Mouse (Mus musculus) heart, postnatal 14 days (tissue): ENCODE measurements at regions not wholly inside any gene's neighbourhood (a gene's known extent, or its start where the extent isn't known, plus 50 kb on each side); places are given as distances from the start of the nearest gene placed in this dataset.
"Not testable (repeated sequence)": the region's sequence is repeated elsewhere in the genome, so short reads cannot be mapped to it uniquely, and the experiment has no call there.

Source experiments
- DNase-seq, 2 experiments: peaks; one replicate each; pipeline ENCODE4 v3.0.0; 2021 to 2022
- intact Hi-C: fragments of 180-260 bp; cut with DNase I; formaldehyde crosslinking; loops from one replicate; pipeline ENCODE4 v1.15.1; 2025

- intact Hi-C loops = no loop called here
- DNase-seq = no peak
Observed at GRCm38 (mm10) chr4:84149149-84150050, 525.7 kb downstream of the Bnc2 start.

- intact Hi-C loops = no loop called here
- DNase-seq = no peak
Observed at GRCm38 (mm10) chr4:84150698-84151097, 524.4 kb downstream of the Bnc2 start.

- no peak for DNase-seq
- intact Hi-C loops = no loop called here
Observed at GRCm38 (mm10) chr4:84151247-84151646, 523.8 kb downstream of the Bnc2 start.

GRCm38 (mm10) chr4:84151971-84152450 is 523.1 kb downstream of the Bnc2 start:
- no peak for DNase-seq
- intact Hi-C loops = no loop called here

- DNase-seq = no peak
Observed at GRCm38 (mm10) chr4:84153571-84153970, 521.5 kb downstream of the Bnc2 start.

GRCm38 (mm10) chr4:84157911-84158647 is 517.0 kb downstream of the Bnc2 start:
- intact Hi-C loops = no loop called here
- no peak for DNase-seq

More at GRCm38 (mm10) chr4:84153571-84153970, 521.5 kb downstream of the Bnc2 start:
- intact Hi-C loops = no loop called here

- no peak for DNase-seq
- intact Hi-C loops = no loop called here
Observed at GRCm38 (mm10) chr4:84163362-84163761, 511.7 kb downstream of the Bnc2 start.

GRCm38 (mm10) chr4:84165256-84165655 is 509.8 kb downstream of the Bnc2 start:
- no peak for DNase-seq
- intact Hi-C loops = no loop called here

GRCm38 (mm10) chr4:84172841-84173240 is 502.2 kb downstream of the Bnc2 start:
- no peak for DNase-seq
- intact Hi-C loops = no loop called here

GRCm38 (mm10) chr4:84173441-84173840 is 501.6 kb downstream of the Bnc2 start:
- DNase-seq = no peak
- intact Hi-C loops = no loop called here

GRCm38 (mm10) chr4:84176457-84176856 is 498.6 kb downstream of the Bnc2 start:
- DNase-seq, intact Hi-C loops: not testable (repeated sequence)

GRCm38 (mm10) chr4:84177827-84178226 is 497.2 kb downstream of the Bnc2 start:
- intact Hi-C loops = no loop called here
- DNase-seq = no peak

- intact Hi-C loops = no loop called here
Observed at GRCm38 (mm10) chr4:84184436-84184835, 490.6 kb downstream of the Bnc2 start.

GRCm38 (mm10) chr4:84184844-84185243 is 490.2 kb downstream of the Bnc2 start:
- intact Hi-C loops = no loop called here
- no peak for DNase-seq

More at GRCm38 (mm10) chr4:84184436-84184835, 490.6 kb downstream of the Bnc2 start:
- no peak for DNase-seq

- DNase-seq = no peak
Observed at GRCm38 (mm10) chr4:84189315-84189714, 485.8 kb downstream of the Bnc2 start.

GRCm38 (mm10) chr4:84191303-84191702 is 483.8 kb downstream of the Bnc2 start:
- no peak for DNase-seq
- intact Hi-C loops = no loop called here

More at GRCm38 (mm10) chr4:84189315-84189714, 485.8 kb downstream of the Bnc2 start:
- intact Hi-C loops = no loop called here

- intact Hi-C loops = no loop called here
- DNase-seq = peak in 1 of 2 experiments; percentile 21
Observed at GRCm38 (mm10) chr4:84192301-84192700, 482.8 kb downstream of the Bnc2 start.

- intact Hi-C loops = no loop called here
- no peak for DNase-seq
Observed at GRCm38 (mm10) chr4:84196732-84197131, 478.3 kb downstream of the Bnc2 start.

GRCm38 (mm10) chr4:84198176-84198575 is 476.9 kb downstream of the Bnc2 start:
- intact Hi-C loops = no loop called here
- DNase-seq = peak in 1 of 2 experiments; percentile 25

GRCm38 (mm10) chr4:84199181-84199656 is 475.9 kb downstream of the Bnc2 start:
- peak; percentile 54 to 69 for DNase-seq
- intact Hi-C loops = no loop called here

- no peak for DNase-seq
- intact Hi-C loops = no loop called here
Observed at GRCm38 (mm10) chr4:84201001-84201400, 474.1 kb downstream of the Bnc2 start.
